Mouse (Mus musculus): ENCODE results near the gene D1Ertd622e. TPM values are rescaled to one million over a fixed set of nuclear protein-coding genes. Genes with fewer than 3 reads are reported as not detected.

Gene D1Ertd622e
- total and polyA plus RNA-seq, 2 experiments, result 9.2 to 14.0 TPM

GRCm38 (mm10) chr1:97632545-97633256, 29.2 kb downstream of the D1Ertd622e start:
- H3K27ac ChIP-seq (replicated peaks; ENCODE audit: insufficient read depth, low read depth, low read length), result no peak overlapping the region
- no peak overlapping the region for H3K9ac ChIP-seq (ENCODE audit: low read depth, low read length)
- WGBS, result 92% methylated on average over 11 of the region's 11 CpGs
- H3K27me3 ChIP-seq (ENCODE audit: control insufficient read depth, insufficient read depth, low read length), result no peaks in the 10 kb centered on the region
- H3K4me1 ChIP-seq (ENCODE audit: control insufficient read depth, insufficient read depth, low read length), result no peaks in the 10 kb centered on the region
- TF ChIP-seq CTCF (IDR thresholded peaks at IDR 0.05; ENCODE audit: low read depth, low read length) (no peak), POLR2A (IDR thresholded peaks at IDR 0.05; ENCODE audit: extremely low read depth, insufficient read depth, low read length) (no peak)
- H3K79me2 ChIP-seq (ENCODE audit: control insufficient read depth, insufficient read depth, low read length), result no peaks in the 10 kb centered on the region
- no peak for DNase-seq (ENCODE audit: extremely low read depth, low read depth, low spot score)
- H3K36me3 ChIP-seq (ENCODE audit: control insufficient read depth, insufficient read depth, low read length), result peaks cover 1% of the 10 kb centered on the region; the same call in 1 of the 2 replicates
- H3K4me3 ChIP-seq (ENCODE audit: insufficient read depth, low read depth, low read length), result no peak overlapping the region

GRCm38 (mm10) chr1:97631843-97632470, 29.9 kb downstream of the D1Ertd622e start:
- 89% methylated on average over 5 of the region's 5 CpGs for WGBS
- no peak overlapping the region for H3K9ac ChIP-seq (ENCODE audit: low read depth, low read length)
- peaks cover 1% of the 10 kb centered on the region; the same call in 1 of the 2 replicates for H3K36me3 ChIP-seq (ENCODE audit: control insufficient read depth, insufficient read depth, low read length)
- TF ChIP-seq POLR2A (IDR thresholded peaks at IDR 0.05; ENCODE audit: extremely low read depth, insufficient read depth, low read length), result no peak
- no peak for TF ChIP-seq CTCF (IDR thresholded peaks at IDR 0.05; ENCODE audit: low read depth, low read length)
- no peaks in the 10 kb centered on the region for H3K4me1 ChIP-seq (ENCODE audit: control insufficient read depth, insufficient read depth, low read length)
- H3K27ac ChIP-seq (replicated peaks; ENCODE audit: insufficient read depth, low read depth, low read length), result no peak overlapping the region
- no peaks in the 10 kb centered on the region for H3K27me3 ChIP-seq (ENCODE audit: control insufficient read depth, insufficient read depth, low read length)
- no peak for DNase-seq (ENCODE audit: extremely low read depth, low read depth, low spot score)
- no peak overlapping the region for H3K4me3 ChIP-seq (ENCODE audit: insufficient read depth, low read depth, low read length)
- H3K79me2 ChIP-seq (ENCODE audit: control insufficient read depth, insufficient read depth, low read length), result no peaks in the 10 kb centered on the region

- H3K9ac ChIP-seq (ENCODE audit: low read depth, low read length), result no peak overlapping the region
- H3K4me3 ChIP-seq (ENCODE audit: insufficient read depth, low read depth, low read length), result no peak overlapping the region
- H3K27me3 ChIP-seq (ENCODE audit: control insufficient read depth, insufficient read depth, low read length), result no peaks in the 10 kb centered on the region
- H3K79me2 ChIP-seq (ENCODE audit: control insufficient read depth, insufficient read depth, low read length), result no peaks in the 10 kb centered on the region
- no peaks in the 10 kb centered on the region; the same call in 1 of the 2 replicates for H3K36me3 ChIP-seq (ENCODE audit: control insufficient read depth, insufficient read depth, low read length)
- WGBS, result 78% methylated on average over 5 of the region's 5 CpGs
- TF ChIP-seq POLR2A (IDR thresholded peaks at IDR 0.05; ENCODE audit: extremely low read depth, insufficient read depth, low read length), result no peak
- no peaks in the 10 kb centered on the region for H3K4me1 ChIP-seq (ENCODE audit: control insufficient read depth, insufficient read depth, low read length)
- H3K27ac ChIP-seq (replicated peaks; ENCODE audit: insufficient read depth, low read depth, low read length), result no peak overlapping the region
- no peak for DNase-seq (ENCODE audit: extremely low read depth, low read depth, low spot score)
Observed at GRCm38 (mm10) chr1:97630146-97630545, 31.7 kb downstream of the D1Ertd622e start.

- 90% methylated on average over 7 of the region's 7 CpGs for WGBS
- no peak overlapping the region for H3K4me3 ChIP-seq (ENCODE audit: insufficient read depth, low read depth, low read length)
- no peaks in the 10 kb centered on the region for H3K4me1 ChIP-seq (ENCODE audit: control insufficient read depth, insufficient read depth, low read length)
- DNase-seq (ENCODE audit: extremely low read depth, low read depth, low spot score), result no peak
- no peak overlapping the region for H3K9ac ChIP-seq (ENCODE audit: low read depth, low read length)
- no peaks in the 10 kb centered on the region for H3K36me3 ChIP-seq (ENCODE audit: control insufficient read depth, insufficient read depth, low read length)
- no peaks in the 10 kb centered on the region for H3K27me3 ChIP-seq (ENCODE audit: control insufficient read depth, insufficient read depth, low read length)
- TF ChIP-seq CTCF (IDR thresholded peaks at IDR 0.05; ENCODE audit: low read depth, low read length), result no peak
- TF ChIP-seq POLR2A (IDR thresholded peaks at IDR 0.05; ENCODE audit: extremely low read depth, insufficient read depth, low read length), result no peak
- H3K27ac ChIP-seq (replicated peaks; ENCODE audit: insufficient read depth, low read depth, low read length), result no peak overlapping the region
- no peaks in the 10 kb centered on the region for H3K79me2 ChIP-seq (ENCODE audit: control insufficient read depth, insufficient read depth, low read length)
Observed at GRCm38 (mm10) chr1:97628859-97629258, 33.0 kb downstream of the D1Ertd622e start.

DNA sequence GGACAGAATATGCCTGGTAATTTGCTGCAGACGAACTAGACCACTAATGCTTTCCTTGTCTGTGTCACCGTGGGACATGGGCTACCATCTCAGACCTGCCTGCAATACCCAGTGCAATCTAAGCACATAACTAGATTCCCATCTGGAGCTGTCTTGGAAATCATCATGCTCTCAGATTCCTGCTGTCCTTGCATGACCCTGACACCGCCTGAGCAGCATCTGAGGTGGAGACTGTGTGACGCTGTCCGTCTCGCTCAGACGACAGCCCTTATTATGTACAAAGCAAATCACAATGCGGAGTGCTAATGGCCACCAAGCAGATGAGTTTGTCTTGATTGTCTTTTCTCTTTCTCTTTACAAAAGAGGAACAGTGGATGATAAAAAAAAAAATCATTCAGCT, 33.9 kb downstream of the D1Ertd622e start:
- H3K27ac ChIP-seq (replicated peaks; ENCODE audit: insufficient read depth, low read depth, low read length), result no peak overlapping the region
- no peak overlapping the region for H3K9ac ChIP-seq (ENCODE audit: low read depth, low read length)
- H3K4me3 ChIP-seq (ENCODE audit: insufficient read depth, low read depth, low read length), result no peak overlapping the region
- DNase-seq (ENCODE audit: extremely low read depth, low read depth, low spot score), result no peak
- no peaks in the 10 kb centered on the region for H3K36me3 ChIP-seq (ENCODE audit: control insufficient read depth, insufficient read depth, low read length)
- H3K4me1 ChIP-seq (ENCODE audit: control insufficient read depth, insufficient read depth, low read length), result no peaks in the 10 kb centered on the region
- H3K79me2 ChIP-seq (ENCODE audit: control insufficient read depth, insufficient read depth, low read length), result no peaks in the 10 kb centered on the region
- no peaks in the 10 kb centered on the region for H3K27me3 ChIP-seq (ENCODE audit: control insufficient read depth, insufficient read depth, low read length)
- TF ChIP-seq POLR2A (IDR thresholded peaks at IDR 0.05; ENCODE audit: extremely low read depth, insufficient read depth, low read length), result no peak
- TF ChIP-seq CTCF (IDR thresholded peaks at IDR 0.05; ENCODE audit: low read depth, low read length), result no peak
- WGBS, result 97% methylated on average over 8 of the region's 8 CpGs

DNA sequence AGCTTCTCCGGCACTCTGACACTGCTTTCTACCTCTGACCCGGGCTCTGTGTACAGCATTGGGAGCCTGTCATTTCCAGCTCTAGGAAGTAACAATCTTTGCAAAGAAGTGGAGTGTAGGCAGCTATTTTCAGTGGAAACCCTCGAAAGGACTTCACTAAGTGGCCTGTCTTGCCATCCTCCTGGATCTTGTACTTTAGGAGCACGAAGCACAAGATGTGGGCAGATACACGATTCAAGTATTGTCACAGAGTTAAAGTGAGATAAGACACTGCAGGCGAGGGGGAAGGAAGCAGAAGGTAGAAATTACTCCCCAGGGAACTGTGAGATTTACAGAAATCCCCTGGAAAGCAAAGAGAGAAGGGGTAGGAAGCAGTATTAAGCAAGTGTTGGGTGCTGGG, 36.4 kb downstream of the D1Ertd622e start:
- WGBS, result 78% methylated on average over 6 of the region's 6 CpGs
- no peak for DNase-seq (ENCODE audit: extremely low read depth, low read depth, low spot score)
- no peaks in the 10 kb centered on the region for H3K79me2 ChIP-seq (ENCODE audit: control insufficient read depth, insufficient read depth, low read length)
- H3K4me3 ChIP-seq (ENCODE audit: insufficient read depth, low read depth, low read length), result no peak overlapping the region
- H3K27me3 ChIP-seq (ENCODE audit: control insufficient read depth, insufficient read depth, low read length), result no peaks in the 10 kb centered on the region
- H3K4me1 ChIP-seq (ENCODE audit: control insufficient read depth, insufficient read depth, low read length), result no peaks in the 10 kb centered on the region
- TF ChIP-seq CTCF (IDR thresholded peaks at IDR 0.05; ENCODE audit: low read depth, low read length) (no peak), POLR2A (IDR thresholded peaks at IDR 0.05; ENCODE audit: extremely low read depth, insufficient read depth, low read length) (no peak)
- no peaks in the 10 kb centered on the region for H3K36me3 ChIP-seq (ENCODE audit: control insufficient read depth, insufficient read depth, low read length)
- H3K27ac ChIP-seq (replicated peaks; ENCODE audit: insufficient read depth, low read depth, low read length), result no peak overlapping the region
- no peak overlapping the region for H3K9ac ChIP-seq (ENCODE audit: low read depth, low read length)
